Mouse (Mus musculus): ENCODE measurements around the gene Ambra1. TPM values are rescaled to one million over a fixed set of nuclear protein-coding genes. Genes with fewer than 3 reads are reported as not detected.

The Ambra1 gene
- polyA plus RNA-seq, 1 experiment: 14.3 TPM

DNA sequence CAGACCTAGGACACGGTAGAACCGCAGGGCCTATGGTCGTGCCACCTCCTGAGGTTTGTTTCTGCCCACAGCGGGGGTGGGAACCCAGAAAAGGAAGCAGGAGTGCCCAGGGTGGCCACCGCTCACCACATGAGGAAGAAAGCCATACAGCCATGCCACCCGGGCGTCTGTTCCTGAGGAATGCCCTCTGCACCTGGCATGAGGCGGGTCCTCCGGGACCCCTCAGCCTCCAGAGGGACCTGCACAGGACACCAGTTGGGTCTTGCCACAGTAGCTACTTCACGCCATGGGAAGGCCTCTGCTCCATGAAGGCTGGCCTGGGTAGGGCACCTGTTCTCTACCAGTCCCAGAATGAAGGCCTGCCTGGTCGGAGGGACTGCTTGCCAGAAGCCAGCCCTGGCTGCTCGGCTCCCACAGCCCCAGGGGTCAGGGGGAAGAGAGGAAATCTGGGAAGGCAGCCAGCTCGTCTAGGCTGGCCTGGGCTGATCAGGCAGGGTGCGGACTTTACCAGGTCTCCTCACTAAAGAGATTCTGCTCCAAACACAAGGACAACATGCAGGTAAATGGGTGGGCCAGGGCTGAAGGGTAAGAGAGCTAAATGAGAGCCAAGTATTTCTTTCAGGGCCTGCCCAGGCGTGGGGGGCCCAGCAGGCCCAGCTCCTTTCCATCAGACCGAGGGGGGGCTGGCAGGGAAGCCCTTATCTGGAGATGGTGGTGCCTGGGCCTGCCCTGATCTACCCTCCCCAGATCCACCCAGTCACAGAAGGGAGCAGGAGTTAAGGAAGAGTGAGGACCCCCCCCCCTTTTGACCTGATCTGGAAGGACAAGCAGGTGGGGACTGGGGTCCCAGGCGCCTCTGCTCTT, 219.7 kb downstream of the Ambra1 start:
- Histone ChIP-seq H3ac (ENCODE audit: control insufficient read depth, insufficient read length, low read depth) (no peak overlapping the region), H3K79me3 (ENCODE audit: low read depth) (peaks cover 19% of the 10 kb centered on the region), H3K27me3 (ENCODE audit: control insufficient read depth, insufficient read depth, insufficient read length) (no peaks in the 10 kb centered on the region), H3K79me2 (ENCODE audit: control insufficient read depth, insufficient read depth) (peaks cover 80% of the 10 kb centered on the region), H3K36me3 (ENCODE audit: control insufficient read depth, insufficient read depth) (no peaks in the 10 kb centered on the region), H3K4me3 (ENCODE audit: insufficient read depth, poor library complexity, severe bottlenecking) (no peak overlapping the region)
- TF ChIP-seq USF1 (IDR thresholded peaks at IDR 0.05; ENCODE audit: low read depth) (no peak), CTCF (IDR thresholded peaks at IDR 0.05; ENCODE audit: control insufficient read depth, insufficient read depth, insufficient read length) (no peak), MAX (IDR thresholded peaks at IDR 0.05) (no peak)

DNA sequence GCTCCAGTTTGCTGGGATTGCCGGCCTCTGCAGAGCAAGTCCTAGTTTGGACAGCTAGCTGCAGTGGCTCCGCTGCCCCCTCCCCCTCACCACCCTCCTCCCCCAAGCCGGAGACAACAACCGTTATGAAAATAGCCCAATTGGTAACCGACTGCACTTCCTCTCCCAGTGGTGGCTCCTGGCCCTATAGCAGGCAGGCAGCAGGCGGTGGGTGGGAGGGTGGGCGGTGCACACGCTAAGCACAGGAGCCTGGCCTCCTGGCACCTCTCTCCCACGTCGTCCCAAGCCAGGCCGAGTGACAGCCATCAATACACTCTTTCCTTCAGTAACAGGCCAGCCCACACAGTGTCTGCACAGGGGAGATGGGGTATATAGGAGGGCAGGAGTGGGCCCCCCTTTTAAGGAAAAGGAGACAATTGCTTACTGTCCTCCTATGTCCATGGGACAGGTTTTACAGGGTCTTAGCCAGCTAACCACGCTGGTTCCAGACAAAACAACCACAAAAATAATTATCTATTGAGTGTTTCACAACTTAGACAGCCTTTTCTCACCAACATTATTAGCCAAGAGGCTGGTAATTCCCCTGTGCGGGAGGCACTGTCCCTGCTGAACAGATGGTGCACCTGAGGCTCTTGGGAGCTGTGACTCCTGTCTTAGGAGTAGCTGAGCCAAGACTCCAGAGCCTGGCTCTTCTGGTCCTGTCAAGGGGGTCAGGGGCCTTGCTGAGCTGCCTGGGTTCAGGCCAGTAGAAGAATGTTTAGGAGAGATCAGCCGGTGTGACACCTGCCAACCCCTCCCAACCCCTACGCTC, 220.5 kb downstream of the Ambra1 start:
- Histone ChIP-seq H3K4me3 (ENCODE audit: insufficient read depth, poor library complexity, severe bottlenecking) (no peak overlapping the region), H3ac (ENCODE audit: control insufficient read depth, insufficient read length, low read depth) (no peak overlapping the region), H3K79me2 (ENCODE audit: control insufficient read depth, insufficient read depth) (peaks cover 84% of the 10 kb centered on the region), H3K27me3 (ENCODE audit: control insufficient read depth, insufficient read depth, insufficient read length) (no peaks in the 10 kb centered on the region), H3K79me3 (ENCODE audit: low read depth) (peaks cover 21% of the 10 kb centered on the region), H3K36me3 (ENCODE audit: control insufficient read depth, insufficient read depth) (no peaks in the 10 kb centered on the region)
- TF ChIP-seq USF1 (IDR thresholded peaks at IDR 0.05; ENCODE audit: low read depth) (no peak), MYOD1 (IDR thresholded peaks at IDR 0.05; ENCODE audit: control insufficient read depth, insufficient read length, low read depth) (no peak), MAX (IDR thresholded peaks at IDR 0.05) (no peak), CTCF (IDR thresholded peaks at IDR 0.05; ENCODE audit: control insufficient read depth, insufficient read depth, insufficient read length) (no peak), FOSL1 (IDR thresholded peaks at IDR 0.05; ENCODE audit: insufficient read depth, low read length, poor library complexity, severe bottlenecking) (no peak), MYOG (IDR thresholded peaks at IDR 0.05; ENCODE audit: control insufficient read depth, extremely low read depth, insufficient read length) (no peak), CEBPB (IDR thresholded peaks at IDR 0.05; ENCODE audit: low read depth) (no peak)

DNA sequence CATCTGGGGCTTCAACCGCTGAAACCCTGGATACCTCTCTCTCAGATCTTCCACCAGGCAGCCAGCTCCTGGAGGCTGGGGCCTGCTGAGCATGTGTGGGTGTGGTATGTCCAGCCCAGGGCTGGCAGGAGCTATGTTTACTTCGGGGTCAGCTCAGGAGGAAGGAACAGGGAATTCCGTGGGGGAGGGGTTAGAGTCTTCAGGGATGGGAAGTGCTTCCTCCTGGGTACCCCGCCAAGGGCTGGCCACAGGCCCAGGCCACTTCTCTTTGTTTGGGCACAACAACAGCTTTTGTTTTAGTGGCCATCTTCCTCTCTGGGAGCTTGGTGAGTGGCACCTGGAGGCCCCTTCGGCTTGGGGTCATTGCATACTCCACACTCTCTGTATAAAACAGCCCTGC, 223.9 kb downstream of the Ambra1 start:
- peaks cover 88% of the 10 kb centered on the region for H3K79me2 ChIP-seq (ENCODE audit: control insufficient read depth, insufficient read depth)
- no peak for TF ChIP-seq FOSL1 (IDR thresholded peaks at IDR 0.05; ENCODE audit: insufficient read depth, low read length, poor library complexity, severe bottlenecking)
- no peak for TF ChIP-seq MAX (IDR thresholded peaks at IDR 0.05)
- no peak for TF ChIP-seq CEBPB (IDR thresholded peaks at IDR 0.05; ENCODE audit: low read depth)
- no peak for TF ChIP-seq CTCF (IDR thresholded peaks at IDR 0.05; ENCODE audit: control insufficient read depth, insufficient read depth, insufficient read length)
- TF ChIP-seq MYOG (IDR thresholded peaks at IDR 0.05; ENCODE audit: control insufficient read depth, extremely low read depth, insufficient read length): no peak
- H3K27me3 ChIP-seq (ENCODE audit: control insufficient read depth, insufficient read depth, insufficient read length): no peaks in the 10 kb centered on the region
- H3K36me3 ChIP-seq (ENCODE audit: control insufficient read depth, insufficient read depth): no peaks in the 10 kb centered on the region
- peaks cover 26% of the 10 kb centered on the region for H3K79me3 ChIP-seq (ENCODE audit: low read depth)
- no peak overlapping the region for H3ac ChIP-seq (ENCODE audit: control insufficient read depth, insufficient read length, low read depth)
- H3K4me3 ChIP-seq (ENCODE audit: insufficient read depth, poor library complexity, severe bottlenecking): no peak overlapping the region

DNA sequence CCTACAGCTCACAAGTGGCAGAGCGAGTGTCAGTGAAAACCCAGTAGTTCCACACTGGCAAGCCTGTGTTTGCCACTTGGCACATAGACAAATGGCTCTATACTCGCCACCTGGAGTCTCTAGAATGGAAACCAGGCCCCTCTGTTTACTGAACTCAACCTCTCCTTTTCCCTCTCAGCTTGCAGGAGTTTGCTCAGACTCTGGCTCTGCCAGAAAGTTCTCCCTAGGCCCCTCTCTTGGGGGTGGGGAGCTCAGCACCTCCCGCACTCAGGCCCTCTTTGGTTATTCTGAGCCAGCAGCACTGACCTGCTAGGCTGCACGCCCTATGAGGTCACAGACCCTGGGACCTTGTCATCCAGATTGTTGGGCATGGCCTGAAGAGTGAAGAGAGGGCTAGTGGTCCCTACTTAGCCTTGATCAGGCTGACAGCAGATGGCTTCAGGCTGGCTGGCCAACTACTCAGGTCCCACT, 225.2 kb downstream of the Ambra1 start:
- H3K27me3 ChIP-seq (ENCODE audit: control insufficient read depth, insufficient read depth, insufficient read length): no peaks in the 10 kb centered on the region
- H3K36me3 ChIP-seq (ENCODE audit: control insufficient read depth, insufficient read depth): peaks cover 1% of the 10 kb centered on the region

DNA sequence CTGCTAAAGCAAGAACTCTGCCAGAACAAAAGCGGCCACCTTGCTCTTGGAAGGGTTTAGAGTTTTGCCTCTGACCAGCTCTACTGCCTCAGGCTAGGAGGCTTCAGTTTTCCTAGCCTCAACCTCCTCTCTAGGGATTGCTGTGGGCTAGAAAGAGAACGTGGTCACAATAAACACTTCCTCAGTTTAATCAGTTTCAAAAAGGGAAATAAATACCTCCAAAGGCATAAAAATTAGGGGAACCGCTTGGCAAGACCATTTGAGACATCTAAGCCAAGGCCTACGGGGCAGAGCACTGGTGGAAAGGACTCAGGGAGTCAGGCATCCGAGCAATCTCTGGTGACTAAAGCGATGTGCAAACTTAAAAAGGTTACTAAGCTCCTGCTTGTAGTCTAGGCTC, 225.9 kb downstream of the Ambra1 start:
- no peak for TF ChIP-seq MAX (IDR thresholded peaks at IDR 0.05)
- no peak for TF ChIP-seq CTCF (IDR thresholded peaks at IDR 0.05; ENCODE audit: control insufficient read depth, insufficient read depth, insufficient read length)
- no peak for TF ChIP-seq CEBPB (IDR thresholded peaks at IDR 0.05; ENCODE audit: low read depth)
- no peak for TF ChIP-seq MYOG (IDR thresholded peaks at IDR 0.05; ENCODE audit: control insufficient read depth, extremely low read depth, insufficient read length)
- no peak for TF ChIP-seq MYOD1 (IDR thresholded peaks at IDR 0.05; ENCODE audit: control insufficient read depth, insufficient read length, low read depth)
- no peak for TF ChIP-seq USF1 (IDR thresholded peaks at IDR 0.05; ENCODE audit: low read depth)
- TF ChIP-seq FOSL1 (IDR thresholded peaks at IDR 0.05; ENCODE audit: insufficient read depth, low read length, poor library complexity, severe bottlenecking): no peak
- Histone ChIP-seq H3K36me3 (ENCODE audit: control insufficient read depth, insufficient read depth) (peaks cover 3% of the 10 kb centered on the region), H3K79me2 (ENCODE audit: control insufficient read depth, insufficient read depth) (peaks cover 88% of the 10 kb centered on the region)

More for the DNA sequence above, 225.2 kb downstream of the Ambra1 start:
- TF ChIP-seq USF1 (IDR thresholded peaks at IDR 0.05; ENCODE audit: low read depth) (no peak), MAX (IDR thresholded peaks at IDR 0.05) (no peak), CTCF (IDR thresholded peaks at IDR 0.05; ENCODE audit: control insufficient read depth, insufficient read depth, insufficient read length) (no peak), FOSL1 (IDR thresholded peaks at IDR 0.05; ENCODE audit: insufficient read depth, low read length, poor library complexity, severe bottlenecking) (no peak), CEBPB (IDR thresholded peaks at IDR 0.05; ENCODE audit: low read depth) (no peak), MYOG (IDR thresholded peaks at IDR 0.05; ENCODE audit: control insufficient read depth, extremely low read depth, insufficient read length) (no peak), MYOD1 (IDR thresholded peaks at IDR 0.05; ENCODE audit: control insufficient read depth, insufficient read length, low read depth) (no peak)
- Histone ChIP-seq H3ac (ENCODE audit: control insufficient read depth, insufficient read length, low read depth) (no peak overlapping the region), H3K4me3 (ENCODE audit: insufficient read depth, poor library complexity, severe bottlenecking) (no peak overlapping the region), H3K79me2 (ENCODE audit: control insufficient read depth, insufficient read depth) (peaks cover 88% of the 10 kb centered on the region), H3K79me3 (ENCODE audit: low read depth) (peaks cover 18% of the 10 kb centered on the region)

More for the DNA sequence above, 225.9 kb downstream of the Ambra1 start:
- Histone ChIP-seq H3ac (ENCODE audit: control insufficient read depth, insufficient read length, low read depth) (no peak overlapping the region), H3K79me3 (ENCODE audit: low read depth) (peaks cover 21% of the 10 kb centered on the region), H3K27me3 (ENCODE audit: control insufficient read depth, insufficient read depth, insufficient read length) (no peaks in the 10 kb centered on the region), H3K4me3 (ENCODE audit: insufficient read depth, poor library complexity, severe bottlenecking) (no peak overlapping the region)

Data from C2C12 (cell line).